In genomic region chr10:44459321-44460000, GRCm38 (mm10) we compare ENCODE assay signal across 8 mouse cellular contexts.
DNase-seq lines count a peak whose midpoint lies in the region; ATAC-seq and TF ChIP-seq lines count a peak whose summit lies in the region.

No protein-coding gene starts in this region.

- peak overlapping the region; percentile 88 for H3K4me2 ChIP-seq in embryonic facial prominence, embryonic 14.5 days (ENCODE audit: low read depth, low read length)
- H3K4me2 ChIP-seq in intestine, embryonic 15.5 days (replicated peaks), result peak overlapping the region; percentile 89
- H3K4me2 ChIP-seq in midbrain, embryonic 16.5 days (ENCODE audit: low read length), result peak overlapping the region; percentile 97

- H3K27me3 ChIP-seq in heart, adult 2 months (ENCODE audit: control insufficient read depth, insufficient read depth, low read length), result peaks cover 1% of the 10 kb centered on the region; the same call in 1 of the 2 replicates
- peaks cover 36% of the 10 kb centered on the region for H3K27me3 ChIP-seq in embryonic facial prominence, embryonic 14.5 days (replicated peaks; ENCODE audit: control insufficient read depth, insufficient read depth, low read length)
- H3K27me3 ChIP-seq in intestine, embryonic 15.5 days (replicated peaks), result 0 out of 2 replicates have a peak, but pooled peaks cover 2% of the 10 kb centered on the region
- H3K27me3 ChIP-seq in midbrain, embryonic 16.5 days (ENCODE audit: control insufficient read depth, insufficient read depth, low read depth, low read length), result peaks cover 17% of the 10 kb centered on the region
- H3K27me3 ChIP-seq in thymus, adult 2 months (ENCODE audit: control insufficient read depth, insufficient read depth, low read length), result no peaks in the 10 kb centered on the region

- peak overlapping the region; percentile 68 for H3K4me3 ChIP-seq in heart, adult 2 months
- peak overlapping the region; percentile 55 for H3K4me3 ChIP-seq in embryonic facial prominence, embryonic 14.5 days (ENCODE audit: low read depth, low read length)
- peak overlapping the region; percentile 48 for H3K4me3 ChIP-seq in intestine, embryonic 15.5 days (replicated peaks)
- H3K4me3 ChIP-seq in midbrain, embryonic 16.5 days (ENCODE audit: low read depth, low read length), result peak overlapping the region; percentile 72
- H3K4me3 ChIP-seq in thymus, adult 2 months (ENCODE audit: control insufficient read depth, insufficient read depth, low read length), result no peak overlapping the region

- no peak for ATAC-seq in embryonic facial prominence, embryonic 14.5 days (ENCODE audit: low read depth)
- no peak for ATAC-seq in intestine, embryonic 15.5 days
- ATAC-seq in midbrain, embryonic 16.5 days, result 0 out of 2 replicates have a peak, but pooled peaks have one; percentile 29

- peak overlapping the region; percentile 77 for H3K27ac ChIP-seq in heart, adult 2 months
- no peak overlapping the region; the same call in 1 of the 2 replicates for H3K27ac ChIP-seq in embryonic facial prominence, embryonic 14.5 days (replicated peaks; ENCODE audit: low read depth, low read length)
- peak overlapping the region; percentile 87; the same call in 1 of the 2 replicates for H3K27ac ChIP-seq in intestine, embryonic 15.5 days
- no peak overlapping the region for H3K27ac ChIP-seq in midbrain, embryonic 16.5 days (ENCODE audit: low read length)
- H3K27ac ChIP-seq in thymus, adult 2 months (ENCODE audit: control insufficient read depth, insufficient read depth, low read length), result no peak overlapping the region

- H3K36me3 ChIP-seq in heart, adult 2 months (ENCODE audit: control insufficient read depth, insufficient read depth, low read length), result no peaks in the 10 kb centered on the region
- no peaks in the 10 kb centered on the region for H3K36me3 ChIP-seq in embryonic facial prominence, embryonic 14.5 days (ENCODE audit: control insufficient read depth, insufficient read depth, low read length)
- no peaks in the 10 kb centered on the region for H3K36me3 ChIP-seq in intestine, embryonic 15.5 days
- no peaks in the 10 kb centered on the region for H3K36me3 ChIP-seq in midbrain, embryonic 16.5 days (ENCODE audit: control insufficient read depth, insufficient read depth, low read length)
- no peaks in the 10 kb centered on the region for H3K36me3 ChIP-seq in thymus, adult 2 months (ENCODE audit: control insufficient read depth, insufficient read depth, low read length)

- WGBS in heart, adult 2 months, result 15% methylated on average over 11 of the region's 11 CpGs
- 7% methylated on average over 11 of the region's 11 CpGs for WGBS in embryonic facial prominence, embryonic 14.5 days
- 12% methylated on average over 11 of the region's 11 CpGs for WGBS in intestine, embryonic 15.5 days
- WGBS in midbrain, embryonic 16.5 days, result 11% methylated on average over 11 of the region's 11 CpGs
- 21% methylated on average over 11 of the region's 11 CpGs for whole genome bisulfite sequencing in thymus, adult 2 months

- no peaks in the 10 kb centered on the region; the same call in 1 of the 2 replicates for H3K4me1 ChIP-seq in heart, adult 2 months (ENCODE audit: control insufficient read depth, insufficient read depth, low read length)
- H3K4me1 ChIP-seq in embryonic facial prominence, embryonic 14.5 days (ENCODE audit: control insufficient read depth, insufficient read depth, low read length), result peaks cover 15% of the 10 kb centered on the region; the same call in 1 of the 2 replicates
- H3K4me1 ChIP-seq in intestine, embryonic 15.5 days (replicated peaks), result peaks cover 12% of the 10 kb centered on the region; the same call in 1 of the 2 replicates
- peaks cover 17% of the 10 kb centered on the region for H3K4me1 ChIP-seq in midbrain, embryonic 16.5 days (ENCODE audit: control insufficient read depth, insufficient read depth, low read length)
- H3K4me1 ChIP-seq in thymus, adult 2 months (replicated peaks; ENCODE audit: control insufficient read depth, insufficient read depth, low read length), result peaks cover 17% of the 10 kb centered on the region

- H3K9ac ChIP-seq in heart, adult 2 months (ENCODE audit: low read depth, low read length), result peak overlapping the region; percentile 37; the same call in 1 of the 2 replicates
- H3K9ac ChIP-seq in embryonic facial prominence, embryonic 14.5 days (ENCODE audit: low read depth, low read length), result no peak overlapping the region
- no peak overlapping the region for H3K9ac ChIP-seq in intestine, embryonic 15.5 days
- no peak overlapping the region for H3K9ac ChIP-seq in midbrain, embryonic 16.5 days (ENCODE audit: low read depth, low read length)

- TF ChIP-seq EP300 in heart, adult 2 months (IDR thresholded peaks at IDR 0.05; ENCODE audit: insufficient read depth, low read depth, low read length), result no peak

- H3K79me2 ChIP-seq in heart, adult 2 months (replicated peaks; ENCODE audit: control insufficient read depth, insufficient read depth, low read length), result no peaks in the 10 kb centered on the region

- no peak for TF ChIP-seq POLR2A in heart, adult 2 months (IDR thresholded peaks at IDR 0.05; ENCODE audit: insufficient read depth, low read depth, low read length)
- no peak for TF ChIP-seq POLR2A in thymus, adult 2 months (IDR thresholded peaks at IDR 0.05; ENCODE audit: control insufficient read depth, extremely low read depth, insufficient read depth, low read length, poor library complexity)

- peak in 1 of 2 experiments; percentile 14 for DNase-seq in heart, adult 2 months
- no peak for DNase-seq in heart, postnatal 14 days
- DNase-seq in embryonic facial prominence, embryonic 14.5 days (ENCODE audit: low spot score), result no peak
- no peak for DNase-seq in thymus, adult 2 months
- DNase-seq in right cerebral cortex, postnatal 10 days (ENCODE audit: low spot score in 2 of 2), result no peak
- DNase-seq in right cerebral cortex, postnatal 25 days, result no peak

- intact Hi-C loops in heart, adult 2 months (cut with DNase I), result loop anchor here (1.0 to 10.0 kb wide), 4 partner anchors 70 to 539 kb away; no protein-coding TSS in a partner anchor
- intact Hi-C loops in heart, postnatal 14 days (cut with DNase I), result loop anchor here (2.0 kb wide), 3 partner anchors 69 to 585 kb away; partner anchors contain the start of gene Prdm1

- TF ChIP-seq CTCF in heart, adult 2 months (IDR thresholded peaks at IDR 0.05), result no peak
- no peak for TF ChIP-seq CTCF in thymus, adult 2 months (IDR thresholded peaks at IDR 0.05; ENCODE audit: borderline replicate concordance, control insufficient read depth, extremely low read depth, insufficient read depth, low read length, poor library complexity)

- H3K9me3 ChIP-seq in embryonic facial prominence, embryonic 14.5 days (ENCODE audit: control insufficient read depth, low read length), result no peaks in the 10 kb centered on the region
- H3K9me3 ChIP-seq in intestine, embryonic 15.5 days, result no peaks in the 10 kb centered on the region
- no peaks in the 10 kb centered on the region for H3K9me3 ChIP-seq in midbrain, embryonic 16.5 days (replicated peaks; ENCODE audit: control insufficient read depth, low read length, poor library complexity, severe bottlenecking)

Comparison
In these comparisons a context has a peak if more than half of its experiments do, and no peak if none do; other contexts are left out.
1. H3K27ac ChIP-seq: peak in heart, adult 2 months (single experiment) and intestine, embryonic 15.5 days (single experiment); none in embryonic facial prominence, embryonic 14.5 days (single experiment), midbrain, embryonic 16.5 days (single experiment) and thymus, adult 2 months (single experiment).
2. Peak in every context shown above with its lines, with median percentiles within 50 percentile points of each other: H3K4me2 ChIP-seq.